Mouse (Mus musculus) cerebellum, adult 9-11 months (tissue): ENCODE measurements around the gene Olfr672.
"Not testable (repeated sequence)": the region's sequence is repeated elsewhere in the genome, so short reads cannot be mapped to it uniquely, and the experiment has no call there.

Experiments
- DNase-seq: peaks from one replicate; pipeline ENCODE4 v3.0.0; 2022

Olfr672 gene

DNA sequence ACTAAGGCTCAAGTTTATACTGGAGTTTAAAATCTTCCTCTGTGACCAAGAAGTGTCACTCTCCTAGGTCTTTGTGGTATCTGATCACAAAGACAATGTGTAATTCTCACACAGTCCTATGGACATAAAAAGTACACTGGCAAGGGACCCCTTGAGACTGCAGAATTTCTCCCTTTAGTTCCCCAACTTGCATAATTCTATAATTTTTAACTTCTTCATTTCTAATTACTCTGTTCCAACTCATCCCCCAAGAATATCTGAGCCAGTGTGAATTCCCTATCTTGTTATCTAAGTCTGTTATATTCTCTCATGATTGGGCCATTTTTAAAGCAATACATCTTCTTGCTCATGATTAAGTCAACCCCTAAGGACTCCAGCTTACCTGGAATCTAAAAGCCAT, at the start of gene Olfr672:
Olfr672 (minus strand) TSS at position 101 of the 400 bp plus-strand sequence.
- no peak for DNase-seq

DNA sequence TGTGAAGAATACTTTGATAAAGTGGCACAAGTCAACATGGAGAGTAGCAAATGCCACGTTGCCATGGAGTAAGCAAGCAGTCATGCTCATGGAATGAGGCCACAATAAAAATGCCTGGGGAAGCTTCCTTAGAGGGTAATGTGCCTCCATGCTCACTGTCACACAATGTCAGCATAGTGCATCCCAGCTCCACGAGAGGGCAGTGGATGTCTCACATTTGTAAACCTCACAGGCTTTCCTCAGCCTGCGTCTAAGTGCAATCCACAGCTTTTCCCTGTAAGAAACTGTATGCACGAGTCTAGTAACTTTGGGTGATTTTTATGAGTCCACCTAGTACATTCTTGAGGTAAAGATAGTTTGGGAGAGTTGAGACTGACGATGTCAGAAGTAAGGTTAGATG, 32.0 kb upstream of the Olfr672 start:
- not testable (repeated sequence) for DNase-seq

DNA sequence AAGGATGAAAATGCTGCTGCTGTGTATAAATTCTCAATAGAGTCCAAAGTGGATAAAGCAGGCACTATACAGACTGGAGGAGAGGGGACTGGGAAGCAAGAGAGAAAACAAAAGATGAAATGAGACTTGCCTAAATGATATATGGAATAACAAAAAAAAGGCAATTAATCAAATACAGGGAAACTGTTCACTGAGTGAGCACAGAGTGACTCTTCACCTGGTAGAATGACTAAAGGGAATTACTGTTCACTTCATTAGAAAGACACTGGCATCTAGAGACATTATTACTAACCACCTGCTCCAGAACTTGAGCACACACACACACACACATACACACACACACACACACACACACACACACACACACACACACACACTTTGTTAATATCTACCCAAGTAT, 30.6 kb upstream of the Olfr672 start, which contains the start of gene Olfr676:
Olfr676 (plus strand) TSS at position 301 of the 400 bp plus-strand sequence.
- no peak for DNase-seq

DNA sequence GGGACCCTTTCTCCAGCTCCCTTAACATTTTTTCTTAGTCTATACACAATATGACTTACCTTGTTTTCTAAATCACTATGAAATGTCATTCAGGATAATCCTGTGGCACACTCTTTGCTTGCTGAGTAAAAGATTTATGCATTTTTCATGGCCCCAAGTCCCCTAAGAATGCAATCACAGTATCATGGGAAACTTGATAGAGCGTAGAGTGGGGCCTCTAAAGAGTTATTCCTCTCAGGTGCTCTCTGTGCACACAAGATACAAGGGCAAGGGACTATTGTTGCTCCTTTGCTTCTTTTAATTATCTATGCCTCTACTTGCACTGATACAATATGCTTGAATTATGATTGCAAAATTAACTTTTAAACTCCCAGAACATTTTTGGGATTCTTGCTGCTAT, 26.5 kb upstream of the Olfr672 start, which contains the start of gene Olfr675:
Olfr675 (minus strand) TSS at position 101 of the 400 bp plus-strand sequence.
- DNase-seq, result no peak

DNA sequence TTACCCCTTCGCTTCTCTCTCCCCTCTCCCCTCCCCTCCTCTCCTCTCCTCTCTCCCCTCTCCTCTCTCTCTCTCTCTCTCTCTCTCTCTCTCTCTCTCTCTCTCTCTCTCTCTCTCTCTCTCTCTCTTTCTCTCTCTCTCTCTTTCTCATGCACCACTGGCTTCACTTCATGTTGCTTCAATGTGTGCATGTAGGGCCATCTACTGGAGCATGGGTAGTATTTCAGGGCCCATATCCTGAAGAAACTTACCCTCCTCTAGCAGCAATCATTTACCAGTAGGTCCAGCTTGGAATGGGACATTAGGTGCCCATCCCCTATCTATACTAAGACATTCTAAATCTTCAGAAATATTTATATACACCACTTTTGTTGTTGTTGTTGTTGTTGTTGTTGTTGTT, 20.7 kb upstream of the Olfr672 start:
- no peak for DNase-seq

DNA sequence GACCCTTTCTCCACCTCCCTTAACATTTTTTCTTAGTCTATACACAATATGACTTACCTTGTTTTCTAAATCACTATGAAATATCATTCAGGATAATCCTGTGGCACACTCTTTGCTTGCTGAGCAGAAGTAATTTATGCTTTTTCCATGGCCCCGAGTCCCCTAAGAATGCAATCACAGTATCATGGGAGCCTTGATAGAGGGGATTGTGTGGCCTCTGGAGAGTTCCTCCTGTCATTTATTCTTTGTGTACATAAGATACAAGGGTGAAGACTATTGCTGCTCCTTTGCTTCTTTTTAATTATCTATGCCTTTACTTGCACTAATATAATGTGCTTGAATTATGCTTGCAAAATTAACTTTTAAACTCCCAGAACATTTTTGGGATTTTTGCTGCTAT, 22.8 kb downstream of the Olfr672 start, which contains the start of gene Olfr671:
Olfr671 (minus strand) TSS at position 101 of the 400 bp plus-strand sequence.
- DNase-seq, result no peak

DNA sequence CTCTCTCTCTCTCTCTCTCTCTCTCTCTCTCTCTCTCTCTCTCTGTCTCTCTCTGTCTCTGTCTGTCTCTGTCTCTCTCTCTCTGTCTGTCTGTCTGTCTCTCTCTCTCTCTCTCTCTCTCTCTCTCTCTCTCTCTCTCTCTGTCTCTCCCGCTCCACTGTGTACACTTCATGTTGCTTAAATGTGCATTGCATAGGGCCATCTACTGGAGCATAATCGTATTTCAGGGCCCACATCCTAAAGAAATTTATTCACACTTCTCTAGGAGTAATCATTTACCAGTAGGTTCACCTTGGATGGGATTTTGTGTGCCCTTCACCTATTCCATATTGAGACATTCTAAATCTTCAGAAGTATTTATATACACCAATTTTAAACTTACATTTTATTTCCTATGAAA, 29.3 kb downstream of the Olfr672 start:
- not testable (repeated sequence) for DNase-seq

DNA sequence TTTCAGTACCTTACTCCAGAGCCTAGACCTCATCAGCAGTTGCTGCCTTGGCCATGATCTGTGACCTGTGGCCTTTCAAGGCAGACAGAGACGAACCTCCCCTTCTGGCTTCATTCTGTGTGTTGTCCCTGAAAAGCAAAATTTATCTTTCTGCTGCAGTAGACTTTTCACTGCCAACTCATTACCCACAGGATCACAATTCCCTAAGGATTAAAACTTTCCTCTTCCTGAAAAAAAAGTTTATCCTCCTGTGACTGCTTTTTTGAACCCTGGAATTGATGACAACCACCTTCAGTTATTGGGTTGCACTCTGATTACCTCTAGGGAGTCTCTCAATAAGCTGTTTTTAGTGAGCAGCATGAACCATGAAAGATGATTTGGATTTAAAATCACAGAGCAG, 39.3 kb downstream of the Olfr672 start, which contains the start of gene Olfr670:
Olfr670 (minus strand) TSS at position 101 of the 400 bp plus-strand sequence.
- no peak for DNase-seq

DNA sequence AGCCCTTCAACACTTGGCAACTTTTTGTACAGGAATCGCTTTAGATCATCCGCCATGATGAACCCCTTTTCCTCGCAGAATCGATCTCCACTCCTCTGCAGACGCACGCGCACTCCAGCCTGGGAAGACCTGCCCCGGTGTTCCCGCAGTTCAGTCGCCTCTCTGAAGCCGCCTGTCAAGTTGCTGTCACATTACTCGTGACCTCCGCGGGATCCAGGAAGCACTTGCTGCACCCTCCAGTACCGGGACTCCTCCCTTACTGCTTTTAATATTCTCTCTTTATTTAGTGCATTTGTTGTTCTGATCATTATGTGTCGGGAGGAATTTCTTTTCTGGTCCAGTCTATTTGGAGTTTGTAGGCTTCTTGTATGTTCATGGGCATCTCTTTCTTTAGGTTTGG, 51.6 kb downstream of the Olfr672 start:
- DNase-seq, result not testable (repeated sequence)
